Mouse (Mus musculus) forebrain, embryonic 12.5 days (tissue): ENCODE data around the gene Shkbp1. TPM values are rescaled to one million over a fixed set of nuclear protein-coding genes. Genes with fewer than 3 reads are reported as not detected.

Source experiments
- ATAC-seq: fragments of 200-750 bp; cut with Nextera tagmentation; 2 replicates; pipeline ENCODE4 v1.8.0; 2017; ENCODE audit warnings: moderate TSS enrichment; ENCODE audit not compliant: low FRiP score
- H3K27ac ChIP-seq: fragments of 300-500 bp; sonication (generic); 2 replicates; pipeline ENCODE4 v1.5.1; 2016; ENCODE audit warnings: mild to moderate bottlenecking
- H3K27me3 ChIP-seq: fragments of 300-500 bp; sonication (generic); 2 replicates; pipeline ENCODE4 v1.6.1; 2016; ENCODE audit warnings: mild to moderate bottlenecking
- H3K36me3 ChIP-seq: fragments of 300-500 bp; sonication (generic); replicated peaks from 2 replicates; pipeline ENCODE4 v1.6.1; 2016; ENCODE audit warnings: mild to moderate bottlenecking
- H3K4me1 ChIP-seq: fragments of 300-500 bp; sonication (generic); 2 replicates; pipeline ENCODE4 v1.6.1; 2016
- H3K4me2 ChIP-seq: fragments of 300-500 bp; sonication (generic); 2 replicates; pipeline ENCODE4 v1.6.1; 2016; ENCODE audit warnings: mild to moderate bottlenecking, moderate library complexity
- H3K4me3 ChIP-seq: fragments of 300-500 bp; sonication (generic); replicated peaks from 2 replicates; pipeline ENCODE4 v1.5.1; 2016; ENCODE audit warnings: mild to moderate bottlenecking
- H3K9ac ChIP-seq: fragments of 300-500 bp; sonication (generic); 2 replicates; pipeline ENCODE4 v1.6.1; 2016; ENCODE audit warnings: mild to moderate bottlenecking
- H3K9me3 ChIP-seq: fragments of 300-500 bp; sonication (generic); 2 replicates; pipeline ENCODE4 v1.6.1; 2016
- whole genome bisulfite sequencing: fragments of 180-500 bp; shearing (Covaris S2); methylation state at CpG from one replicate; pipeline ENCODE4 v1.1.7; 2016; 5-methylcytosine and 5-hydroxymethylcytosine counted together
- polyA plus RNA-seq: library from polyadenylated mRNA; unstranded; fragments of >200 nt; fragmentation: Nextera tagmentation; extraction: Ambion mirVana; gene quantifications from 2 replicates; pipeline ENCODE4 v1.2.1, GENCODE M21; 2016

The Shkbp1 gene
- polyA plus RNA-seq, 1 experiment from 2014 or later = 77.1 TPM

DNA sequence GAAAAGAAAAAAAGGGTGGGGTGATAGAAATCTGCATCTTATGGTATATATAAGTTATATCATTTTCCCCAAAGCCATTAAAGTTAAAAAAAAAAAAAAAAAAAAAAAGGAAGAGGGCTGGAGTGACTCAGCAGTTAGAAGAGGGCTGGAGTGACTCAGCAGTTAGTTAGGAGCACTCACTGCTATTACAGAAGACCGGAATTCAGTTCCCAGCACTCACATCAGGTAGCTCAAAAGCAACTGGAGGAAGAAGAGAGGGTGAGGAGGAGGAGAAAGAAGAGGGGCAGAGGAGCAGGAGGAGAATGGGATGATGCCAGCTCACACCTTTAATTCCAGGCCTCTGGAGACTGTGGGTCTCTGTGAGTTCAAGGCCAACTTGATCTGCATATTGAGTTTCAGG lies 27.4 kb upstream of the Shkbp1 start:
- Histone ChIP-seq H3K4me1 (peaks cover 2% of the 10 kb centered on the region; the same call in 1 of the 2 replicates), H3K36me3 (no peaks in the 10 kb centered on the region), H3K9ac (no peak overlapping the region), H3K27me3 (peaks cover 33% of the 10 kb centered on the region), H3K9me3 (no peaks in the 10 kb centered on the region), H3K4me2 (no peak overlapping the region), H3K4me3 (no peak overlapping the region), H3K27ac (no peak overlapping the region)
- WGBS = 82% methylated on average over 1 of the region's 1 CpGs
- no peak for ATAC-seq

GRCm38 (mm10) chr7:27381560-27381959 lies 25.7 kb upstream of the Shkbp1 start:
- peaks cover 48% of the 10 kb centered on the region for H3K27me3 ChIP-seq
- no peak overlapping the region for H3K9ac ChIP-seq
- no peak overlapping the region for H3K4me3 ChIP-seq
- 58% methylated on average over 4 of the region's 4 CpGs for WGBS
- H3K4me1 ChIP-seq = peaks cover 2% of the 10 kb centered on the region; the same call in 1 of the 2 replicates
- no peak for ATAC-seq
- no peak overlapping the region for H3K4me2 ChIP-seq
- no peaks in the 10 kb centered on the region for H3K9me3 ChIP-seq
- H3K36me3 ChIP-seq = no peaks in the 10 kb centered on the region
- H3K27ac ChIP-seq = no peak overlapping the region

DNA sequence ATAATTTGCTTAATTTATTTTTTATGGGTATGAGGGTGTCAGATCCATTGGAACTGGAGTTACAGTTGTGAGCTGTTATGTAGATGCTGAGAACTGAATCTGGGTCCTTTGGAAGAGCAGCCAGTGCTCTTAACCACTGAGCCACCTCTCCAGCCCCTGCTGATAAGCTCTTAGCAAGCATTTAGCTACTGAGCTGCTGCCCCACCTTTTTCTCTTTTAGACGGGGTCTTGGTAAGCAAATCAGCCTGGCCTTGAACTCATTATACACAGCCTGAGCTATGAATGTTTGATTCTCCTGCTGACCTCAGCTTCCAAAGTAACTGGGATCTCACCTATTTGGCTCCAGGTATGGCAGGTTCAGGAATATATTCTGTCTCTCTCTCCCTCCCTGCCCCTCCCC lies 25.2 kb upstream of the Shkbp1 start:
- no peak overlapping the region for H3K4me2 ChIP-seq
- peaks cover 2% of the 10 kb centered on the region; the same call in 1 of the 2 replicates for H3K4me1 ChIP-seq
- 28% methylated on average over 1 of the region's 1 CpGs for WGBS
- H3K9ac ChIP-seq = no peak overlapping the region
- no peaks in the 10 kb centered on the region for H3K9me3 ChIP-seq
- ATAC-seq = no peak
- no peak overlapping the region for H3K4me3 ChIP-seq
- peaks cover 54% of the 10 kb centered on the region for H3K27me3 ChIP-seq
- no peaks in the 10 kb centered on the region for H3K36me3 ChIP-seq
- H3K27ac ChIP-seq = no peak overlapping the region

- no peaks in the 10 kb centered on the region for H3K9me3 ChIP-seq
- no peak overlapping the region for H3K4me3 ChIP-seq
- 87% methylated on average over 6 of the region's 6 CpGs for WGBS
- H3K27ac ChIP-seq = no peak overlapping the region
- H3K27me3 ChIP-seq = peaks cover 56% of the 10 kb centered on the region
- no peaks in the 10 kb centered on the region for H3K36me3 ChIP-seq
- ATAC-seq = no peak
- H3K9ac ChIP-seq = no peak overlapping the region
- H3K4me2 ChIP-seq = no peak overlapping the region
- peaks cover 5% of the 10 kb centered on the region; the same call in 1 of the 2 replicates for H3K4me1 ChIP-seq
Observed at GRCm38 (mm10) chr7:27379836-27380235, 24.0 kb upstream of the Shkbp1 start.

DNA sequence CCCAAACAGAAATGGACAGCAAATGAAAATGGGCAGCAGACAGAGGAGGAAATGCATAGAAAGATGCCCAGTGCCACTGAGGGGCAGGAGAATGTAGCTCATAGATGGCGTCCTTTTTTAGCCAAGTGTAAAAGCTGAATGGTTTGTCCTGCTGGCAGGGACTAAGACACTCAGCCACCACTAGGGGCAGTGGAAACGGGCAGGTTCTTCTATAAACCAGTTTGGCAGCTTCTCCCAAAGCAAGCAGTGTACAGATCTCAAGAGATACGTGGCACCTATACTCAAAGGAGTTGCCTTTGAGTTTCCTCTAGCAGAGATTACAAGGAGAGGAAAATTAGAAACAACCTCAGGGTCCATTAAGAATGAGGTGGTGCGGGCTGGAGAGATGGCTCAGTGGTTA lies 22.6 kb upstream of the Shkbp1 start:
- Histone ChIP-seq H3K9ac (no peak overlapping the region), H3K4me3 (no peak overlapping the region), H3K27ac (no peak overlapping the region), H3K27me3 (peaks cover 65% of the 10 kb centered on the region), H3K9me3 (no peaks in the 10 kb centered on the region), H3K4me2 (no peak overlapping the region), H3K36me3 (no peaks in the 10 kb centered on the region), H3K4me1 (peaks cover 3% of the 10 kb centered on the region; the same call in 1 of the 2 replicates)
- no peak for ATAC-seq
- 20% methylated on average over 4 of the region's 4 CpGs for WGBS

DNA sequence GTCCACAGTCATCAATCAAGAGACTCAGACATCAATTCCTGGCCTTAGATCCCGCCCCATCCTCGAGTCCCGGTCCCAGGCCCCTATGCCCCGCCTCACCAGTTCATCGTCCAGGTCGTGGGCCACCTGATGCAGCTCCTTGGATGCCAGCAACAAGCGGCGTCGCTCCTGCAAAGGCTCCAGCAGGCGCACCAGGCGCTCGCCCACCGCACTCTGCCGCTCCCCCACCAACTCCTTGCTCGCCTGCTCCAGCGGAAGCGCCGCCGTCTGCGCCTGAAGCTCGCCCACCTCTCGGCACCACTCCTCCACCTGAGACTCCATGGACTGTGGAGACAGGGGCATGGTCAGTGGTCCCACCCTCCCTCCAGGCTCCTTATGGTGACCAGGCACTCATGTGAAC lies 19.5 kb upstream of the Shkbp1 start:
- H3K9ac ChIP-seq = no peak overlapping the region
- no peak overlapping the region for H3K27ac ChIP-seq
- peaks cover 10% of the 10 kb centered on the region for H3K4me1 ChIP-seq
- no peaks in the 10 kb centered on the region for H3K36me3 ChIP-seq
- 0% methylated on average over 22 of the region's 22 CpGs for WGBS
- no peak for ATAC-seq
- H3K4me3 ChIP-seq = peak overlapping the region; percentile 9; the same call in 1 of the 2 replicates
- H3K27me3 ChIP-seq = peaks cover 91% of the 10 kb centered on the region
- H3K9me3 ChIP-seq = no peaks in the 10 kb centered on the region
- peak overlapping the region; percentile 21 for H3K4me2 ChIP-seq

DNA sequence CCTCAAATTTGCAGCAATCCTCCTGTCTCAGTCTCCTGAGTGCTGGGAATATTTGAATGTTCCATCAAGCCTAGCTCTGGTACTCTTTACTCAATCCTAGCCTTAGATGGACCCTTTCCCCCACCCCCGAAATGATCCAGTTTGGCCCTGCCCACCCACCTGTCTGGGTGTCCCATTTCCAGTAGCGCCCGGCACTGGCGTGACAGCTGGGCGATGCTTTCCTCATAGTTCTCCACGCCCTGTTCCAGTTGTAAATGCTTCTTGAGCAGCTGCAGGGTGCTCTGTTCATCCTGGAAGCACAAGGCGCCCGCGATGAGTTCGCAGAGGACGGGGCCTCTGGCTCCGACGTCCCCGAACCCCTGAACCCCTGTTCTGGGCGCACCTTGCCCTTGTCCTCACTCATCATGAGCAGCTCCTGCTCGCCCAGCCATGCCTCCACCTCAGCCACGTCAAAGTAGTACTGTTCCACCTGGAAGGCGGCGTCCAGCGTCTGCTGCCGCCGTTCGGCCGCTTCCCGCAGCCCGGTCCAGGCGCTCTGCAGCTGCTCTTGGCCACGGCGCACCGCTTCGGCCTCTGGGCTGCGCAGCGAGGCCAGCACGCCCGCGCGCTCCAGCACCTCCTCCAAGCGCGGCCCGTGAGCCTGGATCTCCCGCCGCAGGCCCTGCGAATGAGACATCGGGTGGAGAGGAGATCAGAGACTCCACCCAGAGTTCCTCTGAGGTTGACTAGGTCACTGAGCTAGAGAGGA lies 16.1 kb upstream of the Shkbp1 start:
- Histone ChIP-seq H3K27ac (no peak overlapping the region), H3K9ac (peak overlapping the region; percentile 29; the same call in 1 of the 2 replicates), H3K4me3 (peak overlapping the region; percentile 15), H3K27me3 (peaks cover 99% of the 10 kb centered on the region), H3K9me3 (peaks cover 4% of the 10 kb centered on the region; the same call in 1 of the 2 replicates), H3K4me2 (peak overlapping the region; percentile 21; the same call in 1 of the 2 replicates), H3K4me1 (peaks cover 10% of the 10 kb centered on the region), H3K36me3 (no peaks in the 10 kb centered on the region)
- 5% methylated on average over 44 of the region's 44 CpGs for WGBS
- no peak for ATAC-seq

- ATAC-seq = no peak
- Histone ChIP-seq H3K4me1 (peaks cover 11% of the 10 kb centered on the region; the same call in 1 of the 2 replicates), H3K9ac (no peak overlapping the region), H3K4me3 (no peak overlapping the region), H3K4me2 (no peak overlapping the region), H3K27ac (no peak overlapping the region), H3K36me3 (no peaks in the 10 kb centered on the region), H3K27me3 (peaks cover 100% of the 10 kb centered on the region), H3K9me3 (peaks cover 4% of the 10 kb centered on the region; the same call in 1 of the 2 replicates)
- WGBS = 86% methylated on average over 19 of the region's 19 CpGs
Observed at GRCm38 (mm10) chr7:27369111-27369510, 13.3 kb upstream of the Shkbp1 start.

- Histone ChIP-seq H3K4me2 (peak overlapping the region; percentile 9; the same call in 1 of the 2 replicates), H3K4me1 (peaks cover 14% of the 10 kb centered on the region; the same call in 1 of the 2 replicates), H3K27me3 (peaks cover 100% of the 10 kb centered on the region), H3K9me3 (peaks cover 4% of the 10 kb centered on the region; the same call in 1 of the 2 replicates), H3K4me3 (0 out of 2 replicates have a peak overlapping the region, but pooled peaks have one; percentile 7), H3K9ac (no peak overlapping the region), H3K27ac (no peak overlapping the region), H3K36me3 (no peaks in the 10 kb centered on the region)
- WGBS = 9% methylated on average over 11 of the region's 11 CpGs
- ATAC-seq = no peak
Observed at GRCm38 (mm10) chr7:27367976-27368375, 12.2 kb upstream of the Shkbp1 start.

DNA sequence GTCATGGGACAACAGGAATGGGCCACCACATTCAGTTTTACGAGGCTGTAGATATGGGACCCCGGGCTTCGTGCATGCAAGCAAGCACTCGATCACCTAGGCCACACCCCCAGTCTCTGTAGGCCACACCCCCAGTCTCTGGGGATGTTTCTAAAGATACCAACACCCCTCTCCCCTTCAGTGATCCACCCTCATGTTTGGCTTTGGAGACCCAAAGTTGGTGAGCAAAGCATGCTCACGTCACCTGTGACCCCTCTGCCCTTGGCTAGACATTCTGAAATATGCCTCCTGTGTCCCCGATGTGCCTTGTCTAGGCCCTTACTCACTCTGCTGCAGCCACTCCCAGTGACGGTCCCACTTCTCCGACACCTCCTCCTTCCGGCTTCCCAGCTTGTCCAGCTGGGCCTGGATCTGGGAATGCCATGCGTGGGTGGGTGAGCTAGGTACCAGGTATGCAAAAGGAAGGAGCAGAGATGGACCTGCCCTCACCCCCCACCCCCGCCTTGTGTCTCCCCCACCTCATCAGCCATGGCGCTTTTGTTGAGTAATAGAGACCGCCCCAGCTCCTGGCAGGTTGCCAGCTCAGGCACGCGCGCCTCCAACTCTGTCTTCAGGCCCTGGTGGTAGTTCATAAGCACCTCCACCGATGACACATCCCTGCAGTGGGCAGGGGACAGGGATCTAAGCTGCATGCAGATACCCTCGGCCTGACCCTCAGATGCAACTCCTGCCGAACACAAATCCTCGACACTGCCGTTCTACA lies 10.4 kb upstream of the Shkbp1 start:
- no peak overlapping the region for H3K9ac ChIP-seq
- H3K27ac ChIP-seq = no peak overlapping the region
- H3K9me3 ChIP-seq = peaks cover 4% of the 10 kb centered on the region; the same call in 1 of the 2 replicates
- H3K4me2 ChIP-seq = no peak overlapping the region
- H3K4me3 ChIP-seq = no peak overlapping the region
- ATAC-seq = no peak
- peaks cover 92% of the 10 kb centered on the region for H3K27me3 ChIP-seq
- WGBS = 44% methylated on average over 21 of the region's 21 CpGs
- H3K36me3 ChIP-seq = no peaks in the 10 kb centered on the region
- H3K4me1 ChIP-seq = 0 out of 2 replicates have a peak, but pooled peaks cover 7% of the 10 kb centered on the region

DNA sequence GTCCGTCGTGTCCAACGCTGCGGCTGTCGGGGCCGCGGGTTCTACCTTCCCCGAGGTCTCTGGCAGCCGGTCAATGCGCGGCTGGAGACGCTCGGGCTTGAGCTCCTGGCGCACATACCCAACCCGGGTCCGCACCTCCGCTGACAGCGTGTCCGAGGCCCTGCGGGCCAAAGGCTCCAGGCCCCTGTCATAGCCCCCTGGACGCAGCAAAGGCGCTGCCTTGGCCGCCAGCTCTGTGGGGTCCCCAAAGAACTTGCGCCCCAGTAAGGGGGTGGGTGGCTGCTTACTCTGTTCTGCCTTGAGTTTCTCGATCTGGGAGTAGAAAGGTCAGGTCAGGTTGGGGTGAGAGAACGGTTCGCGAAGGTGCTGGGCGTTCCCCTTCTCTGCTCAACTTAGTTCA lies 8.6 kb upstream of the Shkbp1 start:
- no peak overlapping the region for H3K9ac ChIP-seq
- peak overlapping the region; percentile 16 for H3K4me3 ChIP-seq
- no peak overlapping the region for H3K27ac ChIP-seq
- ATAC-seq = no peak
- peaks cover 80% of the 10 kb centered on the region for H3K27me3 ChIP-seq
- peaks cover 12% of the 10 kb centered on the region; the same call in 1 of the 2 replicates for H3K4me1 ChIP-seq
- no peaks in the 10 kb centered on the region for H3K36me3 ChIP-seq
- H3K9me3 ChIP-seq = no peaks in the 10 kb centered on the region
- H3K4me2 ChIP-seq = no peak overlapping the region
- 3% methylated on average over 29 of the region's 29 CpGs for WGBS

DNA sequence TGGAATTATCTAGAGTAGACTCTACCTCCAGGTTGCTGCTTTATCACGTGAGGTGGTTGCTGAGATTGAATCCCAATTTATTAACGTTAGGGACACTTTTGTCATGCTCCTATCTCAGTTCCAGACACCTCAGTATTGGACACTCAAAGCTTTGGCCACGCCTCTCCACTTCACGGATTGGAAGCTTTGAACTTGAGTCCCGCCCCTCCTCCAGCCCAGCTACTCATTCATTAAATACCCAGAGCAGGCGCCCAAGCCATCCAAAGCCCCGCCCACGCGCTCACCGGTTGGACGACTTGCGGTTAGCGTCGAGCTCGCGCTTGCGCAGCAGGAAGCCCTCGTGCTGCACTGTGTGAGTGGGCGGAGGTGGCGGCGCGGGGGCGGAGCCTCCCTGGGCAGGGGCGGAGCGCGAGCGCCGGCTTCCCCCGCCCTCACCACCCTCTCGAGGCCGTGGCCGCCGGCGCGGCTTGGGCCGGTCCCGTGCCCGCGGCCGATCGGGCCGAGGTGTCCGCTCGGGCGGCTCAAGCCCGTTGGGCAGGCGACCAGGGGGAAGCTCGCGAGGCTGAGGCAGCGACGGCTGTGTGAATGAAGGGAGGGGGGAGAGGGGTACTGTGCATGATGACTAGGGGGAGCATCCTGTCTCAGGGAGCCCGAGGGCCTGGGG lies 5.6 kb upstream of the Shkbp1 start:
- ATAC-seq = peak; percentile 95
- WGBS = under 1% methylated on average over 51 of the region's 52 CpGs
- peaks cover 22% of the 10 kb centered on the region for H3K4me1 ChIP-seq
- H3K4me3 ChIP-seq = peak overlapping the region; percentile 50
- H3K27me3 ChIP-seq = peaks cover 80% of the 10 kb centered on the region
- H3K4me2 ChIP-seq = peak overlapping the region; percentile 68
- no peaks in the 10 kb centered on the region for H3K9me3 ChIP-seq
- H3K9ac ChIP-seq = peak overlapping the region; percentile 61
- no peaks in the 10 kb centered on the region for H3K36me3 ChIP-seq
- no peak overlapping the region for H3K27ac ChIP-seq
